ENCODE assay signal across 9 mouse cellular contexts in the genomic region with DNA sequence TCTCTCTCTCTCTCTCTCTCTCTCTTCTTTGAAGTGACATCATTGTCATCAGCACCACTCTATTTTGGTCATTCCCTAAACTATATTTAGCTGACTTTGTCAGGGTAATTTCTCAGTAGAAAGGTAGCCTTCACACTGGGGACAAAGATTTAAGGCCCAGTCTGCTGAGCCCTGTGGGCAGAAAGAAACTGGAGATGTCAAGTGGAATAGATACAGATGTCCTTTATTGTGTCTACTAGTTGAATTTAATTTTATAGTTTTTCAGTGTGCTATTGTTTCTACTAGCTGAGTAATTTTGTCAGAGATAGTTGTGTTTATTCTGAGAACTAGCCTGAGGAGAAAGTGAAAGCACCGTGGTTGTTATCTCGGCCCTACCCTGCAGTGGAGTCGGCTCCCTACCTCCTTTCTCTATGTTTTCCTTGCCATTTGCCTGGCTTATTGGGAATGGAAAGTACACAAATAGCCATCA. TPM values are rescaled to one million over a fixed set of nuclear protein-coding genes. Genes with fewer than 3 reads are reported as not detected.
DNase-seq lines count a peak whose midpoint lies in the region; ATAC-seq and TF ChIP-seq lines count a peak whose summit lies in the region.
"Had no signal": no experiment of that assay in that cellular context is flagged by ENCODE, and none has a peak within 500 bp of the region (broad histone marks: within the 10 kb centered on the region; RNA-seq: fewer than 3 reads in every experiment).

No protein-coding gene starts in this region.

- H3K9me3 ChIP-seq in hindbrain, embryonic 13.5 days = no peaks in the 10 kb centered on the region

- H3K4me1 ChIP-seq in heart, adult 2 months (ENCODE audit: control insufficient read depth, insufficient read depth, low read length) = peaks cover 12% of the 10 kb centered on the region
- no peaks in the 10 kb centered on the region for H3K4me1 ChIP-seq in hindbrain, embryonic 13.5 days (replicated peaks)

- TF ChIP-seq CTCF in heart, adult 2 months (IDR thresholded peaks at IDR 0.05) = no peak

- H3K4me2 ChIP-seq in hindbrain, embryonic 13.5 days = no peak overlapping the region

- intact Hi-C loops in heart, adult 2 months (cut with DNase I) = no loop called here

- WGBS in heart, adult 2 months = 0% methylated on average over 3 of the region's 3 CpGs
- 86% methylated on average over 3 of the region's 3 CpGs for WGBS in hindbrain, embryonic 13.5 days

- ATAC-seq in common myeloid progenitor, adult 5-6 weeks (replicated peaks; ENCODE audit: low read depth, poor library complexity, severe bottlenecking) = peak; percentile 59
- ATAC-seq in neutrophil, adult 5-6 weeks (ENCODE audit: extremely low read depth, insufficient number of reproducible peaks, low FRiP score, poor library complexity, severe bottlenecking) = peak; percentile 32
- no peak for ATAC-seq in monocyte, adult 5-6 weeks (replicated peaks; ENCODE audit: insufficient number of reproducible peaks, low FRiP score, low TSS enrichment, poor library complexity, severe bottlenecking)
- ATAC-seq in hindbrain, embryonic 13.5 days (ENCODE audit: low FRiP score) = no peak

- H3K36me3 ChIP-seq in heart, adult 2 months (ENCODE audit: control insufficient read depth, insufficient read depth, low read length) = peaks cover 12% of the 10 kb centered on the region
- H3K36me3 ChIP-seq in hindbrain, embryonic 13.5 days = peaks cover 12% of the 10 kb centered on the region

- peak overlapping the region; percentile 51 for H3K4me3 ChIP-seq in heart, adult 2 months
- H3K4me3 ChIP-seq in hindbrain, embryonic 13.5 days = no peak overlapping the region

- peaks cover 4% of the 10 kb centered on the region; the same call in 1 of the 2 replicates for H3K79me2 ChIP-seq in heart, adult 2 months (replicated peaks; ENCODE audit: control insufficient read depth, insufficient read depth, low read length)

- H3K9ac ChIP-seq in heart, adult 2 months (ENCODE audit: low read depth, low read length) = peak overlapping the region; percentile 33; the same call in 1 of the 2 replicates
- no peak overlapping the region for H3K9ac ChIP-seq in hindbrain, embryonic 13.5 days

- H3K27ac ChIP-seq in heart, adult 2 months = peak overlapping the region; percentile 73
- H3K27ac ChIP-seq in hindbrain, embryonic 13.5 days = no peak overlapping the region

- H3K27me3 ChIP-seq in heart, adult 2 months (ENCODE audit: control insufficient read depth, insufficient read depth, low read length) = no peaks in the 10 kb centered on the region
- no peaks in the 10 kb centered on the region for H3K27me3 ChIP-seq in hindbrain, embryonic 13.5 days

- TF ChIP-seq POLR2A in heart, adult 2 months (IDR thresholded peaks at IDR 0.05; ENCODE audit: insufficient read depth, low read depth, low read length) = peak; percentile 39; the same call in 1 of the 2 replicates

- no peak for TF ChIP-seq EP300 in heart, adult 2 months (IDR thresholded peaks at IDR 0.05; ENCODE audit: insufficient read depth, low read depth, low read length)

- DNase-seq in heart, adult 2 months = no peak
- DNase-seq in heart, postnatal 4 days = no peak
- DNase-seq in induced T-regulatory cell, adult 2 months (ENCODE audit: low read depth) = peak; percentile 73
- DNase-seq in thymus, adult 18-20 months = no peak
- DNase-seq: cerebellum, adult 11-12 months had no signal

RNA-seq across cellular contexts. Expression of a gene that starts 30.3 kb away (rescaled TPM):
- 10 to 100 TPM; 30.3 to 30.9 TPM for total RNA-seq in heart, adult 2 months (2021)
- polyA plus RNA-seq in heart, adult 2 months (2012; rRNA removed) = 3.1 and 6.6 TPM in 2 replicates
- 10 to 100 TPM; 35.5 to 39.9 TPM for total RNA-seq in heart, postnatal 4 days (2021)
- total RNA-seq in common myeloid progenitor, adult 5-6 weeks (2017) = 40.1 and 48.6 TPM in 2 replicates
- total RNA-seq in neutrophil, adult 5-6 weeks (2017) = 32.1 and 38.6 TPM in 2 replicates
- 22.9 to 50.7 TPM (median 30.9 TPM) in 3 replicates for total RNA-seq in monocyte, adult 5-6 weeks (2017)
- 21.6 and 21.7 TPM in 2 replicates for polyA plus RNA-seq in hindbrain, embryonic 13.5 days (2015; fragmentation: Nextera tagmentation; extraction: Ambion mirVana)

Comparison
In these comparisons a context has a peak if more than half of its experiments do, and no peak if none do; other contexts are left out.
1. ATAC-seq: peak in common myeloid progenitor, adult 5-6 weeks (single experiment) and neutrophil, adult 5-6 weeks (single experiment); none in monocyte, adult 5-6 weeks (single experiment) and hindbrain, embryonic 13.5 days (single experiment).